Mouse (Mus musculus) hindbrain, embryonic 12.5 days (tissue): ENCODE results near the gene Lum. TPM values are rescaled to one million over a fixed set of nuclear protein-coding genes. Genes with fewer than 3 reads are reported as not detected.

ENCODE experiments used
- ATAC-seq: fragments of 200-750 bp; cut with Nextera tagmentation; 2 replicates; pipeline ENCODE4 v1.8.0; 2017; ENCODE audit warnings: moderate TSS enrichment; ENCODE audit not compliant: low FRiP score
- H3K27ac ChIP-seq: fragments of 300-500 bp; sonication (generic); 2 replicates; pipeline ENCODE4 v1.5.1; 2016; ENCODE audit warnings: mild to moderate bottlenecking
- H3K27me3 ChIP-seq: fragments of 300-500 bp; sonication (generic); 2 replicates; pipeline ENCODE4 v1.6.1; 2016; ENCODE audit warnings: mild to moderate bottlenecking
- H3K36me3 ChIP-seq: fragments of 300-500 bp; sonication (generic); 2 replicates; pipeline ENCODE4 v1.6.1; 2016; ENCODE audit warnings: mild to moderate bottlenecking
- H3K4me1 ChIP-seq: fragments of 300-500 bp; sonication (generic); 2 replicates; pipeline ENCODE4 v1.6.1; 2016
- H3K4me2 ChIP-seq: fragments of 300-500 bp; sonication (generic); replicated peaks from 2 replicates; pipeline ENCODE4 v1.6.1; 2016; ENCODE audit warnings: mild to moderate bottlenecking
- H3K4me3 ChIP-seq: fragments of 300-500 bp; sonication (generic); 2 replicates; pipeline ENCODE4 v1.5.1; 2016; ENCODE audit warnings: mild to moderate bottlenecking
- H3K9ac ChIP-seq: fragments of 300-500 bp; sonication (generic); 2 replicates; pipeline ENCODE4 v1.6.1; 2016; ENCODE audit warnings: mild to moderate bottlenecking, moderate library complexity
- H3K9me3 ChIP-seq: fragments of 300-500 bp; sonication (generic); replicated peaks from 2 replicates; pipeline ENCODE4 v1.6.1; 2016; ENCODE audit warnings: mild to moderate bottlenecking
- WGBS: fragments of 180-500 bp; shearing (Covaris S2); methylation state at CpG from one replicate; pipeline ENCODE4 v1.1.7; 2016; 5-methylcytosine and 5-hydroxymethylcytosine counted together
- polyA plus RNA-seq: library from polyadenylated mRNA; unstranded; fragments of >200 nt; fragmentation: Nextera tagmentation; extraction: Ambion mirVana; gene quantifications from 2 replicates; pipeline ENCODE4 v1.2.1, GENCODE M21; 2016

The Lum gene
- polyA plus RNA-seq, 1 experiment from 2014 or later: 121 TPM

DNA sequence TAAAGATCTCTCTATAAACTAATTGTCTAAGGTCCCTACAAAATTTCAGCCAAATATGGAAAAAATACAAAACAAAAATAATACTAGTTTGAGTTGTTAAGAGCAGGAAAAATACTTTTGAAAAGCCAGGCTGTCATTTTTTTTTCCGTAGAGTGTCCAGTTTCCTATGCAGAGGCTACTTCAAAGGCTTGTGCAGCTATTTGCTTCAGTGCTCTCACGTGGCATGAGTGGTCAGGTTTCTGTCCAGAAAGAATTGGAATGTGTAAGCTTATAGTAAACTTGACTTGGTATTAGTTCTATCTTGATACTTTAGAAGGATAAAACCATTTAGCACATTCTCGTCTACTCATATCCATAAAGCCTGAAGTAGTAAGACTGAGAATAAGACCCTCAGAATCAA is 26.8 kb downstream of the Lum start:
- H3K4me3 ChIP-seq: no peak overlapping the region
- no peaks in the 10 kb centered on the region for H3K27me3 ChIP-seq
- ATAC-seq: no peak
- WGBS: 68% methylated on average over 3 of the region's 3 CpGs
- H3K9ac ChIP-seq: no peak overlapping the region
- H3K9me3 ChIP-seq: no peaks in the 10 kb centered on the region
- H3K4me1 ChIP-seq: no peaks in the 10 kb centered on the region
- H3K4me2 ChIP-seq: no peak overlapping the region
- H3K36me3 ChIP-seq: no peaks in the 10 kb centered on the region
- no peak overlapping the region for H3K27ac ChIP-seq

DNA sequence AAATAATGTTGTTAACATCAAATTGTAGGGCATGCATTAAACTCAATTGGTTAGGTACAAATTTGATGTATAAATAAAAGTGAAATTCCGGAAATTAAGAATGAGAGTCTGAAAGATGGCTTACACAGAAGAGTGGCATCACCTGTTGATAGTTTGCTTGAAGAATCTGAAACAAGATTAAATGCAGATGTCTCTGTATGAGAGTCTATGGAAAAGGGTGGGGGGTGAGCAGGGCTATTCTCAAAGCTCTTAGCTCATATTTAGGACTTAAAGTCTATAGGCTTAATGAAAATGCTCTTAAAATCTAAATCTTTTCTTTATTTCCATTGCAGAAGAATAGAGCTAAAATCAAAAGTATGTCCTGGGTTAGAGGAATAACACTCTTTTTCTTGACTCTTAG is 30.8 kb downstream of the Lum start:
- H3K9me3 ChIP-seq: no peaks in the 10 kb centered on the region
- WGBS: 73% methylated on average over 1 of the region's 1 CpGs
- H3K4me3 ChIP-seq: no peak overlapping the region
- no peak overlapping the region for H3K4me2 ChIP-seq
- no peaks in the 10 kb centered on the region for H3K27me3 ChIP-seq
- H3K9ac ChIP-seq: no peak overlapping the region
- H3K36me3 ChIP-seq: no peaks in the 10 kb centered on the region
- H3K4me1 ChIP-seq: no peaks in the 10 kb centered on the region
- H3K27ac ChIP-seq: no peak overlapping the region
- ATAC-seq: no peak

DNA sequence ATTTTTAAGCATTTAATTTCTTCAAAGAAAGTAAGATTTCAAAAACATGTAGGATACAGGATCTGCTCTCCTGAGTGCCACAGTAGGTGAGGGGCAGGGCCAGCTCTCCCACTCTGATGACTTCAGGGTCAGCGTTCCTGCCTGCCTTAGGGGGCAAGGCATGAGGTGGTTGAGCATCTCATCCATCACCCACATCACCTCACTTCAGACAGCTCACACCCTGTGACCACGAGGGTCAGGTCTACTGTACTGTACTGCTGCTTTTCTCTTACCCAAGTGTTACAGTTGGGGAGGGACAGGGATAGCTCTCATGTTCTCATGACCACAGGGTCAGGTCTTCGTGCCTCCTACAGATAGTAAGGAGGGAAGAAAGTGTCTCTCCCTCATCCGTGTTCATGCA is 36.8 kb downstream of the Lum start:
- 76% methylated on average over 4 of the region's 4 CpGs for WGBS

DNA sequence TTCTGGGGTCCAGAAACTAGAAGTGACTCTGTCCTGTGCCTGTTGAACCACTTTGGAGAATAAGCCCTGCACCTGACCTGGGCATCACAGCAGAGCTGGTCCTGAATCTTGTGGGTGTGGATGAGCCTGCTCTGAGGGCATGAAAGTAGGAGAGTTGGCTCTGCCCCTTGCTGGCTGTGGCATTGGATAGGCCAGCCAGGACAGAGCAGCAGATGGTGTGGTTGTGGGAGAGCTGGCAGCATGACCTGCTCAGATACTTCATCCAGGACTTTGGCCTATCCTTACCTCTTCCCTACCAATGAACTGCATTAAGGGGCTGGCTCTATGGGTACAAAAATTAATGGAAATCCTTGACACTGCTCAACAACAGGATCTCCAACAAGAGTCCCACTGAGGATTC is 38.3 kb downstream of the Lum start:
- H3K4me2 ChIP-seq: no peak overlapping the region
- no peaks in the 10 kb centered on the region for H3K36me3 ChIP-seq
- no peak overlapping the region for H3K9ac ChIP-seq
- no peak overlapping the region for H3K4me3 ChIP-seq
- H3K27ac ChIP-seq: no peak overlapping the region
- no peaks in the 10 kb centered on the region for H3K27me3 ChIP-seq
- no peaks in the 10 kb centered on the region for H3K9me3 ChIP-seq
- no peaks in the 10 kb centered on the region for H3K4me1 ChIP-seq
- no peak for ATAC-seq

More for the DNA sequence above, 36.8 kb downstream of the Lum start:
- Histone ChIP-seq H3K36me3 (no peaks in the 10 kb centered on the region), H3K9me3 (no peaks in the 10 kb centered on the region), H3K4me2 (no peak overlapping the region), H3K4me1 (no peaks in the 10 kb centered on the region), H3K9ac (no peak overlapping the region), H3K27me3 (no peaks in the 10 kb centered on the region), H3K27ac (no peak overlapping the region), H3K4me3 (no peak overlapping the region)
- ATAC-seq: no peak

DNA sequence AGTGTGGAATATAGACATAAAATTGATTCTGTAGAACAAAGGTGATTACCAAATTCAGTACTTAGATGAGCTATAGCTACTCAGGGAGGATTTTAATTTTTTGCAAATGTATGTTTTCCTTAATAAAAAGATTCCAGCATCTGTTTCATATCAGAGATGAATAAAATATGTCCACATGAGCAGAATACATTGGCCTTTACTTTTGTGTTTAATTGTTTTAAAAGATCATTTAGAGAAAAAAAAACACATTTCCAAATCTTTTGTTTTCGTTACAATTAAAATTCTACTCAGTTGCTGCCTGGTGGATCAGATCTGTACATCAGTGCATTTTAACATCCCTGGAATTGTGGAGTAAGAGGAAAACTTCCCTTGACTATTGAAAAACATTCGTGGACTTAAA is 41.7 kb downstream of the Lum start, which contains the start of gene Kera:
TSS of gene Kera (plus strand) at position 301 of the 400 bp plus-strand sequence.
- Histone ChIP-seq H3K36me3 (no peaks in the 10 kb centered on the region), H3K9me3 (no peaks in the 10 kb centered on the region), H3K4me1 (no peaks in the 10 kb centered on the region), H3K9ac (no peak within 1 kb of the TSS), H3K27ac (no peak within 1 kb of the TSS), H3K4me2 (no peak within 1 kb of the TSS), H3K4me3 (no peak within 1 kb of the TSS), H3K27me3 (no peaks in the 10 kb centered on the region)
- 89% methylated on average over 2 of the region's 2 CpGs for WGBS
- ATAC-seq: no peak

Other genes with a start within 250 kb of the Lum start
- 46.4 and 55.7 TPM in 2 replicates for gene Dcn, start 85.5 kb upstream of the Lum start, polyA plus RNA-seq
- 0.21 and 0.61 TPM in 2 replicates for gene Kera, start 41.8 kb downstream of the Lum start, polyA plus RNA-seq
- gene Epyc, start 78.9 kb downstream of the Lum start, polyA plus RNA-seq: 5.8 and 9.5 TPM in 2 replicates
- 0.12 TPM in 1 of 2 replicates, not detected in the other for gene Ccer1, start 127.9 kb downstream of the Lum start, polyA plus RNA-seq
- not detected in 2 replicates for gene C030005K15Rik, start 161.6 kb downstream of the Lum start, polyA plus RNA-seq